Mouse (Mus musculus): ENCODE measurements around the gene Cped1. TPM values are rescaled to one million over a fixed set of nuclear protein-coding genes. Genes with fewer than 3 reads are reported as not detected.

Gene Cped1
- polyA plus RNA-seq, 3 experiments from 2014 or later, result 0.08 to 0.16 TPM; not detected in 1

DNA sequence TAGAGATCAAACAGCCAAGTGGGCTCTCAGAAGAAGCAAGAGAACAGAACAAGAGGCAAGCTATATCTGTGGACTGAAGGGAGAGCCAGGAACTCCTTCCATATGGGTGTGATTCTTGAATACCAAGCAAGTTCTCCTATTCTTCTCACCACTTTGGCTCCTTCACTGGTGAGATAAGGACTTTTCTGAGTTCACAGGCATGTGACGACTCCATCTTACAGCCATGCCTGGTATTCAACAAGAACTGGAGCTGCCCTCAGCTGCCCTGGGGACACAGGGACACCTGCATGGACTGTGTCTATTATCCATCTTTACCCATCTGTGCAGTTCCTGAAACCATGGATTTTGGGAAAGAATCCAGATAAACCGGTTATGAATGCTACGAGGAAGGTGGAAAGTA lies 15.2 kb downstream of the Cped1 start:
- ATAC-seq, result no peak

- ATAC-seq, result no peak
Observed at GRCm38 (mm10) chr6:22001284-22001916, 15.7 kb downstream of the Cped1 start.

DNA sequence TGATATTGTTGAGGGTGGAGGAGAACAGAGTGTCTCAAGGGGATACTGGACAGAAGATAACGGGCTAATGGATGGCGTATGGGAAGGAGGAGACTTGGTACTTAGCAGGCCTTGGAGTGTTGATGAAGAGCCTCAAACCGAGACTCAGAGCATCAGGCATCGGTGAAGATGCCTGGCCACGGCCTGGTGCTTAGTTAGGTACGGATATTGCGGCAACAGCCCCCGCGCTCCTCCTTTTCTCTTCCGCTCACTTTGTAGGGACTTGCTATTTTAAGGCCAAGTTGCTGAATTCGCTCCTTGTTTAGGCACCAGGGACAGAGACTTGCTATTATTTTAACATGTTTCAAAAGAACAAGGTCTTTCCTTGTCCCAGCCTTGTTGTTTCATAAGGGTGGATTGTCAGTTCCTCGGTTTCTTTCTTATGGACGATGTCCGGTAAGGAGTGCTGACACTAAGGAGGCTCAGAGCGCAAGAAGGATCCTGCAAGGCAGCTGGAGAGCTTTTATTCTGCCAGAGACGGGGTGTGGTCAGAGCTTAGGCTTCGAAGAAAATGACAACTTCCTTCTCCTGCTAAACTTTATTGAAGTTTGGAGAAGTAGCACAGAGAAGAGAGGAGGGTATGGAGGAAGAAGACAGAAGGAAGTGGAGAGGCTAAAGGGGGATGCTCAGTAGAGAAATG lies 16.9 kb downstream of the Cped1 start:
- ATAC-seq, result no peak

DNA sequence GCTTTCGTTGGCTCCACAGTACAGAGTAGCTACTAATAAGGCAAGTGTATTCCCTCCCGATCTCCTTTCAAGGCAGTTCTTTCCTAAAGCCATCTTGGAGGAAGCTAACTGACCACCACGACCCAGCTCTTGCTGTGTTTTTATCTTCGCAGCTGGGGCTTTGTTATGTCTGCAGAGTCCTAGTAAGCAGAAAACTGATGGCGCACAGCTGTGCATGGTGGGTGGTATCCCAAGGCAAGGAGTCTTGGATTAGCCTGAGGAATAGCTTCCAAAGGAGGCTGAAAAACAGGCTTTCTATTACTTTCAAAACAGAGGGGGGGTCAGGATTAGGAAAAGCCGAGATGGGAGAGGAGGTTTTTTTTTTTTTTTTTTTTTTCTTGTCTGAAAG lies 17.5 kb downstream of the Cped1 start:
- ATAC-seq, result no peak

DNA sequence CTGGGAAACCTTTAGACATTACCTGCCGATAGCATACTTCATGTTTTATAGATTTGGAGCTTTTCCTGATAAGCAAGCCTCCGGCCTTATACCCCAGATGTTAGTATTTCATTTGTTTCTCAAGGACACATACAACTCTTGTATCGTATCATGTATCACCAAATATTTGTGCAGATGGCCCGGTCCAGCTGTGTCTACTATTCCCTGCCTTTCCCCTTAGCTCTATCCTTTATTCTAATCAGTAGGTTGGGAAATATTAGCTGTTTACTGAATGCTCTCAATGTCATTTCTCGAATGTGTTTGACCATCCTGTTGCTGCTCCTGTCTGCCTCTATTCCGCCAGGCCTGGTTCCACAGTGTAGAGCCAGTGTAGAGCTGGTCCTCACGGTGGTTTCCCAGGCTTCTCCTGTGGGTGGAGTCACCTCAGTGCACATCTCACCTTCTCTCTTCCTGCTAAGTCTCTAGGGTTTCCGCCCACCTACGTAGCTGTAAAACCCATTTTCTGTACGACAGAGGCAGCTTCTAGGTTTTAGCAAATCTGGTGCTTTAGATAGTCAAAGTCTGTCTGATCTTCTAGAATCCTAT lies 18.3 kb downstream of the Cped1 start:
- ATAC-seq, result no peak

DNA sequence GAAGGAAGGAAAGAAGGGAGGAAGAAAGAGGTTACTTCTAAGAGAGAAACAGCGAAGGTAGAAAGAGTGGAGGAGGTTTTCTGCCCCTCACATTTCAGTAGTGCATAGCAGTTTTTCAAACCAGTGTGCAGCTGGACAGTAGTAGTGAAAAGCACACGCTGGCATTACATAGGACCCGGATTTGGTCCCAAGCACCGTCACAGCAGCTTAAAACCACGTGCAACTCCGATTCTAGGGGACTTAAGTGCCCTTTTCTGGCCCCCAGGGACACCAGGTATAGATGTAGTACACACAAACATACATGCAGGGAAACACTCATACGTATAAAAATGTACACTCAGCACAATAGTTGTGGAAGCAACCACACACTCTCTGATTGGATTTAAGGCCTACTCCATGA lies 22.6 kb downstream of the Cped1 start:
- ATAC-seq, result no peak

- ATAC-seq, result no peak
Observed at GRCm38 (mm10) chr6:22010258-22010657, 24.5 kb downstream of the Cped1 start.

DNA sequence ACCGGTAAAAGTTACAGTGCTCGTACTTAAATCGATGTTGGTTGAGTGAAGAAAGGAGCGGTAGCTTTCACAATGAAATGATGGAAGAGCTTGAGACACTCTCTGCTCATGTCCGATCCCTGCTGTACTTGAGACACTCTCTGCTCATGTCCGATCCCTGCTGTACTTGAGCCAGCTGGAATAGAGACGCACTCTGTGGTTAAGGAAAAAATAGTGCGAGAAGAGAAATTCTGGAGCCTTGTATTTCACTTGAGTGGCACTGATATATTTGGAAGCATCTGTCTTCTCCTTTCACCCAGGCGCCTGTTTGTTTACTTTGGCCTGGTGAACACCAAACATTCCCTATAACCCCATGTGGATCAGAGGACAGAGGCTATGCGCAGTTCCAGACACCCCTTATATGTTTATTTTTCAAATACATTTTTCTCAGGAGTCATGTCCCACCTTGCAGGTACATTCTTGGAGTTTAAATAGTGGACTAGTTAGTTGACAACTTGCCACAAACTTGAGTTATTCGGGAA lies 25.1 kb downstream of the Cped1 start:
- ATAC-seq, result no peak

DNA sequence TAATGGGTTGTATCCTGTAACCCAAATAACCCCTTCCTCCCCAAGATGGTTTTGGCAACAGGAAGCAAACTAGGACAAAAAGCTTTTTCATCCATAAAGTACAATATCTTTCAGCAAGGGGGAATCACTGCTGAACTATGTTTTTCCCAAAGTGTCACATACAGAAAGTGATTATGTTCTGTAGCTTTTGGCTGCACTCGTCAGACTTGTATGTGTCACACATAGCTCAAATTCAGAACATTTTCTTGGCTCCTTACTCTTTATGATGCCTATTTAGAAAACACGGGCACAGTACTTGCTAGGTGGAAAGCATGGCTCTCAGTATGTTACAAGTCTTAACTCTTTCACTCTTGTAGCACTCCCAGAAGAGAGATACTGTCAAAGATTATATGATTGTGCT lies 25.8 kb downstream of the Cped1 start:
- ATAC-seq, result no peak

DNA sequence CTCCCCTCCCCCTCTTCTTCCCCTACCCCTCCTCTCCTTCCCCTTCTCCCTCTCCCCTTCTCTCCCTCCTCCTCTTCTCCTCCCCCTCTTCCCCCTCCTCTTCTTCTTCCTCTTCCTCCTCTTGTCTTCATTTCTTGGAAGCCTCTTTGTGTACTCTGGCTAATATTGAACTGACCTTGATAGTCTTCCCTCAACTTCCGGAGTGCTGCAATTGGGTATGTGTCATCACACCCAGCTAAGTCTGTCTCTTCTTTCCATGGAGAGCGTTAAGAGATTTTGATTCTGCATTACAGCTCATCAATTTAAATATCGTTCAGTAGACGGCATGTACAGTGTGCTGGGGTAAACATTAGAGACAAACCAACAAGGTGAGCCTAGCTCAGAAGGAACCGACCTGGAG lies 26.4 kb downstream of the Cped1 start:
- no peak for ATAC-seq

DNA sequence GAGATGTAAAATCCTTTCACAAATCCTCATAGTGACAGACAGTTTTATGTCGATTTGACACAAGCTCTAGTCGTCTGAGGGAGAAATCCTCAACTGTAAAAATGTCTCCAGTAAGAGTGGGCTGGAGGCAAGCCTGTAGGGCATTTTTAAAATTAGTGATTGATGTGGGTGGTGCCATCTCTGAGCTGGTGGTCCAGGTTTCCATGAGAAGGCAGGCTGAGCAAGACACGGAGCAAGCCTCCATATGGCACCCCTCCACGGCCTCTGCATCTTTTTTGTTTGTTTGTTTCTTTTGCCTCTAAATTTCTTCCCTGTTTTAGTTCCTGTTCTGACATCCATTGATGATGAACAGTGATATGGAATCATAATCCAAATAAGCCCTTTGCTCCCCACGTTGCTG lies 26.8 kb downstream of the Cped1 start:
- ATAC-seq, result no peak

GRCm38 (mm10) chr6:22013394-22013793 lies 27.7 kb downstream of the Cped1 start:
- no peak for ATAC-seq

DNA sequence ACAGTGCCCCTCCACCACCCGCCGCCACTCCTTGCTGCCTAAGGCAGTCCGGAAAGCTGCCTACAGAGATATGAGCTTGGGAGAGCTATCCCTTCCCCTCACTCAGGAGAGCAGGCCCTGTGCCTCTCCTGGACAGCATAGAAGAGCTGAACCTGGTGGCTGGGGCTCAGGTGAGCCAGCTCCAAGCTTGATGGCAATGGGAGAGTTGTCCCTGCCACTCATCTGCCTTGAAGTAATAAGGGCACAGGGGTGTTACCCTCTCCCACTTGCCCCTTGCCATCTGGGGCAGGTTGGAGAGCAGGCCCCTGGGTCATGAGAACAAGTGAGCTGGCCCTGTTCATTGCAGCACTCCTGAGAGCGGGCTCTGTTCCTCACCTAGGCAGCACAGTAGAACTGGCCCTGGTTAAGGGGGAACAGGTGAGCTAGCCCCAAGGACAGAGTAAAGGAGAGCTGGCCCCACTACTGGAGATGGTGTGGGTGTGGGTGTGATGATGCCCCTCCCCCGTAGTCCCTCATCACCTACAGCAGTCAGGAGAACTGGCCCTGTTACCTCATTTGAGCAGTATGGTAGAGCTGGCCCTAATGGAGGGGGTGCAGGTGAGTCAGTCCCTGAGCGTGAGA lies 28.7 kb downstream of the Cped1 start:
- ATAC-seq, result no peak

GRCm38 (mm10) chr6:22017631-22018030 lies 31.9 kb downstream of the Cped1 start:
- no peak for ATAC-seq

DNA sequence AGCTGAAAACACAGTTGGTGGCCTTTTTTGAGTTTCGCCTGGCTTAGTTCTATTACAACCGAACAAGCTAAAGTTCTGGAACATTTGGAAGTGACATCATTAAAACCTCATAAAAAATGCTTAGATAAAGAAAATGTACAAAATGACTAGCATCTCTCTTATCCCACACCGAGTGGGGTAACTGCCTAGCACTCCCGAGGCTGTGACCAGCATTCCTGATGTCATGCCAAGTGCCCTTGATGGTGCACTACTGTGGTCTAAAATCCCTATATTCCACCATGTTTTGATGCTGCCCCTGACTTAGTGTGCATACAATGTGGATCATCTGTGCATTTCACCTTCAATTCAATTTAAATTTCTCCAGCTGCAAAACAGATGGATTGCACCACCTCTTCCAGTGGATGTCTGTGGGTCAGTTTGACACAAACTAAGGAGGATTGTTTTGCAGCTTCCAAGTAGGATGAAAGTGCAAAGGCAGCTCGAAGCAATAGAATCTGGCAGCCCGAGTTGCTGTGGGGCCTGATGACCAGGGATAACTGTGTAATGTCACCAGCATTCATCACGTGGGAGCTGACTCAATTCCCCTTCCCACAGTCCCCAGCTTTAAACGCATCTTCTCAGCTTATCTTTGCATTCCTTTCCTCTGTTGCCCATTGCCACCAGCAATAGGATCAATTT lies 33.2 kb downstream of the Cped1 start:
- no peak for ATAC-seq

GRCm38 (mm10) chr6:22019637-22020036 lies 33.9 kb downstream of the Cped1 start:
- no peak for ATAC-seq

- ATAC-seq, result no peak
Observed at GRCm38 (mm10) chr6:22020696-22021095, 35.0 kb downstream of the Cped1 start.

DNA sequence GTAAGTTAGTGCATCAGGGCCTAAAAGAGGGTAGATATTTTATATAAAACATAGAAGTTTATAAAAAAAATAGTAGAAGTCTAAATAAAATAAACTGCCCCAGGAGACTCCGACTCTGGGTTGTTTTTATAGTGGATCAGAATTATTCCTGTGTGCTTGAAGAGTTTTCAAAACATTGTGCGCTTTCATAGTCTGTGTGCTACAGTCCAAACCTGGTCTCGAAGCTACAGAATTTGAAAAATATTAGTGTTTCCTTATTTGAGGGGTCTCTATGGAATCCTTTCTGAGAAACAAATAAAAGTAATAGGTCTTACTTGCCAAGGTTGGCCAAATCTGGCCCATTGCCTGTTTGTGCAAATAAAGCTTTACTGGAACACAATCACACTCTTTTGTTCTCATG lies 35.6 kb downstream of the Cped1 start:
- no peak for ATAC-seq

DNA sequence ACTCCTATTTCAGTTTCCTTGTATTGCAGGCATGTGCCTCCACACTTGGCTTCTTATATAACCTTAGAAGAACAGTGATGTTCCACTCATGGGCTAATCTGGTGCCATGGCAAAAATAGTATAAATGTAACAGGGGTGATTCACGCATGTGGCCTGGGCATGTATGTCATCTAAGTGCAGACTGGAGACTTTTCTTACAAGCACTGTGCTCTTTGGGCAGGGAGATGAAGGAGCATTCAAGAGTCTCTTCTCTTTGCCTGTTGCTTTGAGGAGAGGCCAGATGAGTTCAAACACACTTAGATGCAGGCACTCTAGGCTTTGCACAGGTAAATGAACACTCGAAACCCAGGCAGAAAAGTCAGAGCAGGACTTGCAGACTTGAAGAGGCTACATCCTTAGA lies 38.5 kb downstream of the Cped1 start:
- ATAC-seq, result no peak

GRCm38 (mm10) chr6:22025584-22026357 lies 40.1 kb downstream of the Cped1 start:
- ATAC-seq, result no peak

GRCm38 (mm10) chr6:22026358-22026673 lies 40.6 kb downstream of the Cped1 start:
- no peak for ATAC-seq
